Mouse (Mus musculus) lung, postnatal 4 days (tissue): ENCODE measurements around the gene Slamf9.
A peak's percentile ranks its signal among the peaks of the same experiment; 100 is the strongest.

Experiments
- DNase-seq, 2 experiments: peaks; one replicate each; pipeline ENCODE4 v3.0.0; 2021

The Slamf9 gene

DNA sequence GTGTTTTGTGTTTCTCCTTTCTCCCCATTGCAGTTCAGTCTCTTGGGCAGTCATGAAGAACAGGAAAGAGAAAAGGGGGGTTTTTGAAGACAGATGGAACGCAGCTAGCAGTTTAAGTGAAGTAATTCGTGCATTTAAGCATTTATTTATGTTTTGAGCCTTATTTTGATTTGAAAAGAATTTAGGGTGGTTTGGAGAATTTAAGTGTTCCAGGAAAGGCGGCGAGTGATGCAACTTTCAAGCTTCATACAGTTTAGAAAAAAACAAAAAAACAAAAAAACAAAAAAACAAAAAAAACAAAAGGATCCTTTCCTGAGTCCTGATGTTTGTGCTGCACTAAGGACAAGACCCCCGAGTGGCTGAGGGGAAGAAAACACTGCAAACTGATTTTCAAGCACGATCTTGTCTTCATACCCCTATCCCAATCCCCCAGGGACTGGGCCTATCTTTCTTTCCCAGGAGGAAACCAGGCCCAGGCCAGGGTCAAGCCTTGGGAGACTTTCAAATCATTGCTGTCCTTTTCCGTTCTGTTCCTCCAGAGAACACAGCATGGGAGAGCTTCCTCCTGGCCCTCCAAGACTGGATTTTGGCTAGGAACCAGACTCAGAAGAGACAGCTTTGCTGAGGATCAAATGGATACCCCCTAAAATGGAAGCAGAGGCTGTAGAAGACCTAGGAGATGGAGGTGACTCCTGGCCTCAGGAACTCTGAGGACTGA lies 39.6 kb downstream of the Slamf9 start:
- peak in 1 of 2 experiments; percentile 35 for DNase-seq

DNA sequence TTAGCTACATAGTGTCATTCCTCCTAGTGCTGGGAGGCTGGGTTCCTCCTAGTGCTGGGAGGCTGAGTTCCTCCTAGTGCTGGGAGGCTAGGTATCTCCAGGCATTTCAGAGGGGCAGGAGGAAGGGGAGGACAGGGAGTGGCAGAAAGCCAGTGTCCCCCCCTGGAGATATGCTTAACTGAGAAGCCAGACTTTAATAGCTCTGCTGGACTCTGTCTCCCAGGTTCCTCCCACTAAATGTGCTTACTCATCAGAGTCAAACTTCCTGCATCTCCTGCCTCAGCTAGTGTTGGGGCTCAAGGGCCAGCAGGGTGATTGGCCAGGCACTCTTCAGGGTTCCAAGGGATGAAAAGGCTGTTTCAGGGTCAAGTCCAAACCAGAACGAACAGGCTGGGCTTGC lies 40.2 kb downstream of the Slamf9 start:
- DNase-seq: no peak

DNA sequence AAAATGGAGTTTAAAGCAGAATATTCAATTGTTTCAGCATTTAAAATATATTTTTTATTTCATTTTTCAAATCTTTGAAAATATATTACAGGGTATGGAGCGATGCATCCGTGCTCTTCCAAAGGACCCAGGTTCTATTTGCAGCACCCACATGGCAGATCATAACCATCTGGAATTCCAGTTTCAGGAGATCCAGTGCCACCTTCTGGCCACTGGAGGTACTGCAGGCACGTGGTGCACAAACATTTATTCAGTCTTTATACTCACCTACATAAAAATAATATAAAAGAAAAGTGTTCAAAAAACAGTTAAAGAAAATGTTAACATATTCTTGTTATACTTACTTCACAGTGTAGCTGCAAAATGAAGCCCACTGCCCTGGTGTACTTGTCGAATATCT lies 42.9 kb downstream of the Slamf9 start:
- DNase-seq: peak in 1 of 2 experiments; percentile 14

DNA sequence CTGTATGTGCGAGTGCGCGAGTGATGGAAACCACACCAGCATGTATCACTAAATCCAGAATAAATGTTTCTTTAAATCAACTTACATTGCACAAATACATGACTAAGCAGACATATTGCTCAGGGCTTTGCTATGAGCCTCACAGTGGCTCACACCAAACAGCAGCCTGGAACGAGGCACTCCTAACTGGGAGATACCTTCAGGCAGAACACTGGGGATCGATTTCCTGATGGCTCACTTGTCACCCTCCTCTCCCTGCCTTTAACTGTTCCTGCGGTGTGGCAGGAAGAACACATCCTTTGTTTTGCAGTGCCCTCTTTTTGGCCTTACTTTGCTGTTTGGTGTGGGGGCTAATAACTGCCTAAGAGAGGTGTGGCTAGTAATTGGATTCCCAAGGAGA lies 44.5 kb downstream of the Slamf9 start:
- no peak for DNase-seq

DNA sequence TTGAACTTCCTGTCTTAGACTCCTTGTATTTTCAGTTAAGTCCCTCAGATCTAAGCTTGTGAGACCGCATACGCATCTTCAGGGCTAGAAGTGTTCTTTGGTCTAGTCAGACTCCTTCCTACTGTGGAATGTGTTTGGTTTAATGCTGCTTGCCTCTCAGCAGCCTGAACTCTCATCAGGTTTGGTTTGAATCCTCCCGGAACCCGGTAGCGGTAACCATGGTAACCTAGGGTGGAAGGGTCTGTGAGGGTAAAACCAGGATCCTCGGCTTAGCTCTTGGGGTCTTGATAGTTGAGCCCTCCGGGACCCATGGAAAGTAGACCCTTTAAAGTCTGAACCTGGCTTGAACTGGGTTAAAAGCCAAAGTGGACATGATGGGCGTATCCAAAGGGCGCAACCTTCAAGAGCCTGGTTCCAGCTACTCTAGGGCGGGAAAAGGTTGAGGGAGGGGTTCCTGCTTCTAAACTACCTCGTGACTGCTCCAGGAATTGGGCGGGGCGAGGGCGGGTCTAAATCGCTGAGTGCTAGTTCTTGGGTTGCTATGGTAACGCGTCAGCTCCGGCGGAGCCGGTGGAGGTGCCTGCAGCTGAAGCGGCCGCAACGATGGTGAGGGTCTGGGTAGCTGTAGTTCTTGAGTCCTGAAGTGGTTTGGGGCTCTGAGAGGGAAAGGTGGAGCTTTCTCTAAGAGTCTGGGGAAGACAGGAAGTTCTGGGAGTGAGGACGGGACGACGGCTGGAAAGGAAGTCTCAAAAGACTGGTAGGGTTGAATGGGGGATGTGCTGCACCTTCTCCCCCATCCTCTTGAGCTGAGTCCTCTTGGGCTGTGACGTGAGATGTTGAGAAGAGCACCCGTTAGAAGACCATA lies 45.6 kb downstream of the Slamf9 start, which contains the start of gene Cfap45:
Cfap45 (plus strand) TSS at position 226 of the 865 bp plus-strand sequence.
- DNase-seq: peak; percentile 91 to 92

DNA sequence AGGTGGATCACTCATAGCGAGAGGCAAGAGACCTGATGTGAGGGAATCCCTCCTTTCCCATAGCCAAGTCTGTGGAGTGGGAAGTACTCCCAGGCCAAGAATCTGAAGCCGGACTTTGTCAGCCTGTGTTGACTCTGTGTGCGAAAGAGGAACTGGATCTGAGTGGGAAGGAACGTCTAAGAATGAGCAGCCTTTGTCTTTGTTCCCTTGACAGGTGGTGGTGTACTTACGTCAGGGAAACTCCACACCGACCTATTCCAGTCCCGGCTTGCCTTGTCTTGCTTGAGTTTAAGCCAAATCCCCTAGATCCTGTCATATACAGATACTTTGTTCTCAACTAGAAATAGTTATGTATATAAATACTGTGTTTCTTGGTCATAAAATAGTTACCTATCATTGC lies 47.4 kb downstream of the Slamf9 start:
- no peak for DNase-seq

DNA sequence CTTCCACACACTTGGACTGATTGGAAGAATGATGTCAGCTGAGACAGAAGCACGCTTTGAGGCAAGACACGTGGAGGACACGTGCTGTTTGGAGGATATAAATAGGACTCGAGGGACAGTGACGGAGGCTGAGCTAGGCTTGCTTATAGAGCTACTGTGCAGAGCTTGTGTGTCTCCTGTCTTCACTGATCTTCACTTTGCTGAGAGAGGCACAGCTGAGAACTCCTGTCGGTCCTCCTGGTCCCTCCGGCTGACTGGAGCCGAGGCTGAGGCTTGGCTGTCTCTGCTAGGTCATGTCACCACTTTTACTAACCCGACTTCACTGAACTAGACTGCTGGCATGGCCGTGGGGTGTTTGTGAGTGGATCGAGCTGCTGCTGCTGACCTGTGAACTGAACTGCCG lies 48.5 kb downstream of the Slamf9 start:
- peak; percentile 77 to 93 for DNase-seq

DNA sequence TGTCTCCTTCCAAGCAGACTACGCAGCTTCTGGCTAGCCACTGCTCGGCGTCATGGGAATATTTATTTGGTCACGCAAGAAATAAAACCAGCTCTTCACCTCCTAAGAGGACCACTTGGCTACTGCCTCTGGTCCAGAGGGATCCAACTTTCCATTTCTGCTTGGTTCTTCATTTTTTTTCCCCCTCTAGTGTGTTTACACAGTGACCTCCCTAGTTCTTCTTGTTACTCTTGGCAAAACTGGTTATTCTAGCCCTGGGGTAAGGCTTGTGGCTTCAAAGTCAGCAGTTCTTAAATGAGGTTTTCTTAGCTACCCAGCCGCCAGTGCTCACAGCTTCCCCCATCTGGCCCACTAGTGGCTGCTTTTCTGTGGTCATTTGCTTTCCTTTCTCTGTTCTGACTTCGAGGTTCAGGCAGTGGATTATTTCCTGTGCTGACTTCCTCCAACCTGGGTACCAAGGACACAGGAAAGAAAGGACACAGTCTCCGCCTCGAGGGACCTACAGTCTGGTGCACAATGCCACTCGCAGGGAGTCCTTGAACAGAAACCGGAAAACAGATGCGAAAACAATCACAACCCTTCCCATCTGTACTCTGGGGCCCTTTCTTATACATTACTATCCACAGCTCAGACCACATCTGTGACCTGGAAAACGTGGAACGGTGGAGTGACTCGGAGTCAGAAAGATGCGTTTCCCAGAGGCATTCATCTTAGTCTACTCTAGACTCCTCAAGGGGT lies 50.0 kb downstream of the Slamf9 start:
- peak; percentile 70 to 73 for DNase-seq

DNA sequence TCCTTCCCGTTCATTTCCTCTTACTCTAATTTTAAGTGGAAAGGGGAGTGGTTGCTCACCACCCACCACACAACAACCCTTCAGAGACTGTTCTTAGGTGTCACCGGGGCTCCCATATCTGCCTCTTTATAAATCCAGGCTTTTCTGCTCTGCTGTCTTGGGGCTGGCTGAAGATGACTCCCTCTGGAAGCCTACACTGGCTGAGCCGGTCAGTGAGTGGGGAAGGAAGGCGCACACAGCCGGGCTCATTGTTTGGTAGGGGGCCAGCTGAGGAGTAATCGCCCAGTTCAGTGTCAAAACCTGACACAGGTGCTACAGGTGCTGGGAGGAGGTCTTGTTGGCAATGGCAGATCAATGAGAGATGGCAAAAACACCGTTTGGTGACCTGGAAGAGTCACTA lies 50.8 kb downstream of the Slamf9 start:
- DNase-seq: no peak

DNA sequence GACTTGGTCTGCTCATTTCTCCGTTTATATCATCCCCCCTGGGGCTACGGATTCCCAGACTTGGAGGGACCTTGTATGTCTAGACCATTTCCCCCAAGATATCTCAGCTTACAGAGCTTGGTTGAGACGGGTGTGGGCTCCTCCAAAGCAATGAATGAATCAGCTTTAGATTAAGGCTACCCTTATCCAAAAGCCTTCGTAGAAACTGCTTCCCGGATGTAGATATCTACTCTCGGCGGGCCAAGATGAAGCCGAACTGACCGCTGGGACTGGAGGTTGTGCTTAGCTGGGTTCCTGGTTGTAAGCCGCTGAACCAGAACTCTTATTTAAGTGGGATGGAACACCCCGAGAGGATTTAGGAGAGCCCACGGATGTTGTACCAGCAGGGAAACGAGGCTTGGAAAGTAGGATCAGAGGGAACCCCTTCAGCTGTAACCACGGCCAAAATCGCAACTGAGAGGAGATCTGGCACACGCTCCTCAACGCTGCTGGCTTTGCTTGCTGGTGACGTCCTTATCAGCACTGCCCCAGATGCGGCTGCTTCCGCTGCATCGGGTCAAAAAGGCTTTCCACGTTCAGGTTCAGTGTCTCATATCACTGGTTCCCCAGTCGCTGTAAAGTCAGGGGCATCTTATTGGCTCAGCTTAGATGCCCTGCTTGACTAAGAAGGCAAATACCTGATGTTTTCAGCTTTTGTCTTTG lies 51.4 kb downstream of the Slamf9 start:
- peak; percentile 70 to 83 for DNase-seq

DNA sequence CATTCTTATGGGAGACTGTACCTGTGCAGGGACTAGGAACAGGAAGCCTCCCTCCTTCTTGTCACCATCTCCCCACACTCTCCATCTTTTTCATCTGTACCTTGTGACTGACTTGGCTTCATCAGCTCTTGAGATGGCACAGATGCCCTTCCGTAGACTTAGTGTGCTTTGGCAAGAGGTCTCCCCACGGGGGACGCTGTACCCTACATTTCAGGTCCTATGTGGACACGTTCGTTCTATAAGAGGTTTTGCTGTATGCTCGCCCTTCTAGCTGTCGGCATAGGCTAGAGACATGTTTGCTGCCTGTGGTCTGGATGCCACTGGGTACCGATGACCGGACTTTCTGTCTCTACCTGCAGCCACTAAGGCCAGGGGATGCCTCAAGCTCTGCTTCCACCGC lies 52.3 kb downstream of the Slamf9 start:
- DNase-seq: no peak
